Mouse (Mus musculus): ENCODE results near the gene Washc4.

- TF ChIP-seq CTCF (IDR thresholded peaks at IDR 0.05; ENCODE audit: low read depth, low read length) (no peak), GATA2 (IDR thresholded peaks at IDR 0.05; ENCODE audit: borderline replicate concordance, low read depth, low read length) (no peak), TAL1 (conservative IDR thresholded peaks at IDR 0.05; ENCODE audit: low read depth, low read length) (no peak), GATA1 (IDR thresholded peaks at IDR 0.05; ENCODE audit: borderline replicate concordance, low read length) (no peak), POLR2AphosphoS5 (IDR thresholded peaks at IDR 0.05; ENCODE audit: insufficient replicate concordance, low read depth, low read length) (no peak)
Observed at GRCm38 (mm10) chr10:83618819-83619440, 75.4 kb downstream of the Washc4 start.
